Mouse (Mus musculus) cerebellum, adult 9-10 months (tissue): ENCODE results near the gene Alox12e.

ENCODE experiments used
- DNase-seq: peaks from one replicate; pipeline ENCODE4 v3.0.0; 2022

Alox12e gene

DNA sequence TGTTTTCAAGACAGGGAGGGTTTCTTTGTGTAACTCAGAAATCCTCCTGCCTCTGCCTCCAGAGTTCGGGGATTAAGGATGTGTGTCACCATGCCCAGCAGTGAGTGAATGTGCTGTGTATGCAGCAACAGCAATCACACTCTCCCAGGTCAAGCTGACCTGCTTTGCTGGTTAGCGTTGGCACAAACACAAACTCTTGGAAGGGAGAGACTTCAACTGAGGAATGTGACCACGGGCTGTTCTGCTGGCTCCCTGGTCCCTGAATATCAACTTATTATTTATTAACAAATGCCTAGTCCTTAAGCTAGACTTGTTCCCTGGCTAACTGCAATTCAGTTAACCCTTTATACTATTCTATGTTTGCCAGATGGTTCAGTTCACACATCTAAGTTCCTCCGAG is 38.8 kb downstream of the Alox12e start:
- no peak for DNase-seq

DNA sequence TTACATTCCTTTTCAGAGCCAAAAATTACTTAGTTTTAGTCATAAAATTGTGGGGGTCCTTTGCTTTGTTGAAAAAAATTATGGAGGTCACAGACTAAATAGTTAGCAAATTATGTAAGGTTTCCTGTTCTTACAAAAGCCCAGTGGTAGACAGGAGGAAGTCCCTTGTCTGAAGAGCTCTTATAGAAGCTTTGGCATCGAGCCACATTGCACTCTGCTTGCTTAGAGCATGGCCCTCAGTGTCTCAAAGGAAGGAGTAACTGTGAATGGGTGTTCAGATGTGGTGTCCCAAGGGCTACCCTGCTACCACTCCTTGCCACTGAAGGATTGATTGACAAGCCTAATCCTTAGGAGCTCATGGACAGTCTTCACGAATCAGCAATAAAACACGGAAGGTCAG is 42.0 kb downstream of the Alox12e start:
- no peak for DNase-seq

DNA sequence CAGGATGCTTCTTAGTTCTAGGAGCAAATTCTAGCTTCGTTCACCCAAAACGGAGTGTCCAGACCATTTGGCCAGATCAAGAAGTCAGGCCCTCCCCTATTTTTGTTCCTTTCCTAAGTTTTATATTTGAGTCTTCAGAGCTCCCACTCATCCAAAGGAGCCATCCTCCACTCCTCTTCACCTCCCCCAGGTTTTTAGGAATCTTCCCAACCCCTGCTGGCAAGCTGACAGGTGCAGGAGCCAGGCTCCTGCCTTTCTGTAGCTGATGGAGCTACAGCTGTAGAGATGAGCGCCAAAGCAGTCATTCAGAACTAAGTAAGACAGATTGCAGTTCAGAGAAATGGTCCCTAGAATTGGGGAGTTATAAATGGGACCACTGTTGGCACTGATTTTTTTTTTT is 43.5 kb downstream of the Alox12e start:
- DNase-seq = no peak

DNA sequence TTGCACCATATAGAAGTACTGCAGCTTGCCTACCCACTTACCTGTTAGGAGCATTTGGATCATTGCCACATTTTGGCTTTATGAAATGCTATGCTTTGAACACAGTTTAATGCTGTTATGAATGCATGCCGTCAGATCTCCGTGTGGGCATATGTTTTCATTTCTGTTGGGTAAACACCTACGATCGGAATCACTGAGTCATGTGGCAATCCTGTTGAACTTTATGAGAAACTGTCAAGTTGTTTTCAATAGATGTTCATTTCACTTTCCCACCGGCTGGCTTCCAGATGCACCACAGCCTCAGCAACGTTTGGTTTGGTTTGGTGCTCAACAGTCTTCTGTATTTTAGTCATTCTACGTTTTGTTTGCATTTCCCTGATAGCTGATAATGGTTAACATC is 50.8 kb downstream of the Alox12e start:
- DNase-seq = no peak

DNA sequence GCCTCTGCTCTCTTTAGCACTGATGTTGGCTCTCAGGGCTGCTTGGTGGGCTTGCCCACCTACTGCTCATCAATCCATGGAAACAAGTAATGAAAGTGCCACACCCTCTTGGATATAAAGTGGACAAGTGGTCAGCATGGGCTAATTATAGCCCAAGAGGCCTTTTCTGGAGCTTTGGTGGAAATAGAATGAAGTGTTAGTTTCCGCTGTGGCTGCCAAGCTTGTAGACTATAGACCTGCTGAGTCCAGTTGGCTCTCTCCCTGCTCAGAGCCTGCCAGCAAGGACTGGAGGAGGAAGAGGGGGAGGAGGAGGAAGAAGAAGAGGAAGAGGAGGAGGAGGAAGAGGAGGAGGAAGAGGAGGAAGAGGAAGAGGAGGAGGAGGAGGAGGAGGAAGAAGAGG is 56.0 kb downstream of the Alox12e start:
- no peak for DNase-seq

DNA sequence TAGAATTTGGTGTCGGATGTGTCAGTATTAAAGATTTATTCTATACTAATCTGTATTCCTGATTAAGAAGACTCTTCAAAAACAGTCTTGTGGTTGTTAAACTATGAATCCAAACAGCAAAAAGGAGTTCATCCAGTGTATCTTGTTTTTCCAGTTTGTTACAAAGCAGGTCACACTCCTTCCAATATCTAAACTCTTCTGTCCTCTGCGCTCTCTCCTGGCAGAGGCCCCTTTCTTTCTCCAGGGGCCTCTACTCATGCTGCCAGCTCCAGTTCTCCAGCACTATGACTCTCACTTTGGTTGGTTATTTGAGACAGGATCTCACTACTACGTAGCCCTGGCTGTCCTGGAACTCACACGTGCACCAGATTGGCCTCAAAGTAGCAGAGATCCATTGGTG is 56.6 kb downstream of the Alox12e start:
- DNase-seq = no peak
